Mouse (Mus musculus) embryonic facial prominence, embryonic 15.5 days (tissue): ENCODE measurements around the gene Pacsin1. TPM values are rescaled to one million over a fixed set of nuclear protein-coding genes. Genes with fewer than 3 reads are reported as not detected.

Experiments used
- polyA plus RNA-seq: library from polyadenylated mRNA; unstranded; fragments of >200 nt; fragmentation: Nextera tagmentation; extraction: Ambion mirVana; gene quantifications from 2 replicates; pipeline ENCODE4 v1.2.1, GENCODE M21; 2015

Gene Pacsin1
- polyA plus RNA-seq, 1 experiment from 2014 or later = 5.2 TPM

Other genes with a start within 250 kb of the Pacsin1 start
- 0.72 and 0.85 TPM in 2 replicates for gene Grm4, start 134.1 kb upstream of the Pacsin1 start, polyA plus RNA-seq
- 185 and 195 TPM in 2 replicates for gene Hmga1, start 99.0 kb upstream of the Pacsin1 start, polyA plus RNA-seq
- 32.5 and 35.3 TPM in 2 replicates for gene AI413582, start 89.8 kb upstream of the Pacsin1 start, polyA plus RNA-seq
- 98.7 and 99.3 TPM in 2 replicates for gene Nudt3, start 32.0 kb upstream of the Pacsin1 start, polyA plus RNA-seq
- not detected in 2 replicates for gene RPS10-NUDT3, start 20.3 kb upstream of the Pacsin1 start, polyA plus RNA-seq
- gene Rps10, start 18.8 kb upstream of the Pacsin1 start, polyA plus RNA-seq = 989 and 990 TPM in 2 replicates
- gene Spdef, start 73.4 kb downstream of the Pacsin1 start, polyA plus RNA-seq = 0.35 and 0.95 TPM in 2 replicates
- gene D17Wsu92e, start 165.1 kb downstream of the Pacsin1 start, polyA plus RNA-seq = 18.2 and 20.6 TPM in 2 replicates
- gene Snrpc, start 182.6 kb downstream of the Pacsin1 start, polyA plus RNA-seq = 271 and 285 TPM in 2 replicates
- gene Uhrf1bp1, start 200.9 kb downstream of the Pacsin1 start, polyA plus RNA-seq = 5.1 and 6.2 TPM in 2 replicates